Mouse (Mus musculus) MEL (cell line): ENCODE measurements around the gene Lrrfip1. TPM values are rescaled to one million over a fixed set of nuclear protein-coding genes. Genes with fewer than 3 reads are reported as not detected.

Experiments used
- DNase-seq: peaks from one replicate; pipeline ENCODE4 v3.0.0; 2011; ENCODE audit warnings: low read depth, low spot score
- H3K27ac ChIP-seq: 2 replicates; pipeline ENCODE4 v1.5.1; 2012; ENCODE audit warnings: low read depth, mild to moderate bottlenecking, control low read depth, low read length, moderate library complexity; ENCODE audit not compliant: control insufficient read depth
- H3K27me3 ChIP-seq, 2 experiments: fragments of 150-350 bp in 1 of 2; sonication (generic) in 1 of 2; 2 replicates each; pipeline ENCODE4 v1.6.1; 2012; ENCODE audit warnings: low read length in 2 of 2, mild to moderate bottlenecking in 2 of 2, improper control_type of control experiment in 1 of 2, moderate library complexity in 1 of 2; ENCODE audit not compliant: insufficient read depth in 2 of 2, control insufficient read depth in 1 of 2
- H3K36me3 ChIP-seq, 2 experiments: 2 replicates each; pipeline ENCODE4 v1.6.1; 2012 to 2014; ENCODE audit warnings: low read length in 2 of 2, improper control_type of control experiment in 1 of 2, inconsistent platforms in 1 of 2, mild to moderate bottlenecking in 1 of 2; ENCODE audit not compliant: insufficient read depth in 2 of 2, control insufficient read depth in 1 of 2
- H3K4me1 ChIP-seq, 2 experiments: fragments of 150-350 bp in 1 of 2; sonication (generic) in 1 of 2; 2 replicates each; pipeline ENCODE4 v1.6.1; 2012; ENCODE audit warnings: low read length in 2 of 2, improper control_type of control experiment in 1 of 2, mild to moderate bottlenecking in 1 of 2; ENCODE audit not compliant: insufficient read depth in 2 of 2, control insufficient read depth in 1 of 2
- H3K4me3 ChIP-seq, 2 experiments: fragments of 150-350 bp in 1 of 2; sonication (generic) in 1 of 2; 2 replicates each; pipeline ENCODE4 v1.5.1; 2012; ENCODE audit warnings: low read depth in 2 of 2, low read length in 2 of 2, mild to moderate bottlenecking in 2 of 2, moderate library complexity in 2 of 2, control low read depth in 1 of 2, improper control_type of control experiment in 1 of 2; ENCODE audit not compliant: control insufficient read depth in 1 of 2, insufficient read depth in 1 of 2
- H3K79me2 ChIP-seq: 2 replicates; pipeline ENCODE4 v1.6.1; 2012; ENCODE audit warnings: mild to moderate bottlenecking, low read length, moderate library complexity; ENCODE audit not compliant: control insufficient read depth, poor library complexity, insufficient read depth
- H3K9ac ChIP-seq: 2 replicates; pipeline ENCODE4 v1.6.1; 2012; ENCODE audit warnings: low read depth, mild to moderate bottlenecking, control low read depth, low read length, moderate library complexity; ENCODE audit not compliant: control insufficient read depth, poor library complexity, severe bottlenecking
- H3K9me3 ChIP-seq: fragments of 150-350 bp; sonication (generic); replicated peaks from 2 replicates; pipeline ENCODE4 v1.6.1; 2012; ENCODE audit warnings: mild to moderate bottlenecking, low read length, improper control_type of control experiment, moderate library complexity; ENCODE audit not compliant: insufficient read depth
- BHLHE40 ChIP-seq: IDR thresholded peaks from 2 replicates; pipeline ENCODE4 v1.6.1; 2012; ENCODE audit warnings: low read depth, mild to moderate bottlenecking, inconsistent platforms, low read length, improper control_type of control experiment, borderline replicate concordance
- CTCF ChIP-seq, 3 experiments: IDR thresholded peaks in 2 of 3; conservative IDR thresholded peaks in 1 of 3; 2 replicates each; pipeline ENCODE4 v1.5.1; 2011 to 2012; ENCODE audit warnings: low read length in 3 of 3, low read depth in 2 of 3, mild to moderate bottlenecking in 2 of 3, improper control_type of control experiment in 1 of 3, inconsistent platforms in 1 of 3, mixed read lengths in 1 of 3, moderate library complexity in 1 of 3; ENCODE audit not compliant: control insufficient read depth in 1 of 3, insufficient read depth in 1 of 3, poor library complexity in 1 of 3, severe bottlenecking in 1 of 3
- E2F4 ChIP-seq: IDR thresholded peaks from 2 replicates; pipeline ENCODE4 v1.6.1; 2011; ENCODE audit warnings: low read depth, low read length, improper control_type of control experiment, borderline replicate concordance
- ELF1 ChIP-seq: IDR thresholded peaks from 2 replicates; pipeline ENCODE4 v1.6.1; 2014; ENCODE audit warnings: low read depth, mild to moderate bottlenecking, inconsistent platforms, low read length, improper control_type of control experiment, moderate library complexity
- GABPA ChIP-seq: IDR thresholded peaks from 2 replicates; pipeline ENCODE4 v1.6.1; 2012; ENCODE audit warnings: low read depth, mild to moderate bottlenecking, inconsistent platforms, low read length, improper control_type of control experiment, moderate library complexity
- GATA1 ChIP-seq: IDR thresholded peaks from 2 replicates; pipeline ENCODE4 v1.6.1; 2011; ENCODE audit warnings: low read depth, low read length, improper control_type of control experiment
- JUND ChIP-seq: IDR thresholded peaks from 2 replicates; pipeline ENCODE4 v1.6.1; 2011; ENCODE audit warnings: low read depth, mild to moderate bottlenecking, improper control_type of control experiment, low read length
- KAT2A ChIP-seq: conservative IDR thresholded peaks from 2 replicates; pipeline ENCODE4 v1.6.1; 2012; ENCODE audit warnings: low read depth, low read length, improper control_type of control experiment, inconsistent platforms
- MEF2A ChIP-seq: IDR thresholded peaks from 2 replicates; pipeline ENCODE4 v1.6.1; 2014; ENCODE audit warnings: low read depth, mild to moderate bottlenecking, inconsistent platforms, low read length, improper control_type of control experiment; ENCODE audit not compliant: poor library complexity, insufficient replicate concordance, severe bottlenecking; ENCODE audit errors: extremely low read depth
- NELFE ChIP-seq: IDR thresholded peaks from 2 replicates; pipeline ENCODE4 v1.6.1; 2011; ENCODE audit warnings: low read depth, low read length, improper control_type of control experiment
- NRF1 ChIP-seq: IDR thresholded peaks from 2 replicates; pipeline ENCODE4 v1.6.1; 2014; ENCODE audit warnings: low read depth, mild to moderate bottlenecking, inconsistent platforms, low read length, improper control_type of control experiment, moderate library complexity; ENCODE audit not compliant: poor library complexity, insufficient read depth, severe bottlenecking
- POLR2A ChIP-seq, 2 experiments: IDR thresholded peaks; 2 replicates each; pipeline ENCODE4 v1.6.1; 2011 to 2012; ENCODE audit warnings: low read length in 2 of 2, mild to moderate bottlenecking in 2 of 2, control low read depth in 1 of 2, improper control_type of control experiment in 1 of 2, low read depth in 1 of 2, moderate library complexity in 1 of 2; ENCODE audit not compliant: control insufficient read depth in 1 of 2, insufficient read depth in 1 of 2, poor library complexity in 1 of 2
- POLR2AphosphoS5 ChIP-seq: IDR thresholded peaks from 2 replicates; pipeline ENCODE4 v1.6.1; 2012; ENCODE audit warnings: low read depth, borderline replicate concordance, mild to moderate bottlenecking, inconsistent platforms, low read length, moderate library complexity, mixed read lengths
- RAD21 ChIP-seq: IDR thresholded peaks from 2 replicates; pipeline ENCODE4 v1.6.1; 2011; ENCODE audit warnings: mild to moderate bottlenecking, low read depth, low read length, improper control_type of control experiment
- RCOR1 ChIP-seq: IDR thresholded peaks from 2 replicates; pipeline ENCODE4 v1.6.1; 2012; ENCODE audit warnings: low read depth, mild to moderate bottlenecking, inconsistent platforms, low read length, improper control_type of control experiment
- SIN3A ChIP-seq: IDR thresholded peaks from 2 replicates; pipeline ENCODE4 v1.6.1; 2012; ENCODE audit warnings: low read length, improper control_type of control experiment, inconsistent platforms
- USF1 ChIP-seq: IDR thresholded peaks from 2 replicates; pipeline ENCODE4 v1.6.1; 2014; ENCODE audit warnings: low read depth, mild to moderate bottlenecking, inconsistent platforms, low read length, improper control_type of control experiment, moderate library complexity
- ZC3H11A ChIP-seq: IDR thresholded peaks from 2 replicates; pipeline ENCODE4 v1.6.1; 2012; ENCODE audit warnings: low read depth, mild to moderate bottlenecking, inconsistent platforms, low read length, improper control_type of control experiment
- ZKSCAN1 ChIP-seq: IDR thresholded peaks from 2 replicates; pipeline ENCODE4 v1.6.1; 2012; ENCODE audit warnings: low read depth, mild to moderate bottlenecking, inconsistent platforms, low read length, improper control_type of control experiment, moderate library complexity
- ZMIZ1 ChIP-seq: IDR thresholded peaks from 2 replicates; pipeline ENCODE4 v1.6.1; 2012; ENCODE audit warnings: low read depth, mild to moderate bottlenecking, inconsistent platforms, low read length, improper control_type of control experiment, moderate library complexity
- polyA plus RNA-seq, 2 experiments: library from polyadenylated mRNA; stranded (reverse) in 1 of 2; unstranded in 1 of 2; fragments of >175 nt in 1 of 2; fragments of >200 nt in 1 of 2; gene quantifications; 2 replicates each; pipeline versions ENCODE4 v1.2.1 to v1.2.4; 2012; ENCODE audit warnings: low replicate concordance in 2 of 2, low read depth in 1 of 2; ENCODE audit not compliant: insufficient read length in 2 of 2, insufficient read depth in 1 of 2, missing spikeins in 1 of 2
- total RNA-seq: library from RNA; depleted of rRNA; stranded (reverse); fragments of 300-350 nt; gene quantifications from 2 replicates; pipeline ENCODE4 v1.2.3, GENCODE M21; 2012

Lrrfip1 gene
- total and polyA plus RNA-seq, 3 experiments: 12.9 to 15.4 TPM; not detected in 1

DNA sequence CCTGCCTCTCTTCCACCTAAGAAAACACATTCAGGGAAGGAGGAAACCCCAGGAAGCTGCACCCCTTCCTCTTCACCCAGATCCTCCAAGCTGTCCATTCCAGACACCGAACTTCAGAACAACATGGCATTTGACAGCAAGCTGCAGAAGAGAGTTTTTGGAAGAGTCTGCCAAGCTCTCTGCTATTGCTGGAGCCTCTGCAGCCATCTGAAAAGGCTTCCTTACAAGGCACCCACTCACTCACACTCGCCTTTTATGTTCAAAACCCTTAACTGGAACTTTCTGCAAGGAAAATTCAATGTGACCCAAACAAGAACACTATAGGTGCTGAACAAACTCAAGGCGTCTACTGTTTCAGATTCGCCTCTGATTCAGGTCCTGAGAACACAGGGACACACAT, 29.9 kb upstream of the Lrrfip1 start:
- Histone ChIP-seq H3K79me2 (no peaks in the 10 kb centered on the region), H3K9me3 (no peaks in the 10 kb centered on the region), H3K27me3 (no peaks in the 10 kb centered on the region; a peak in 1 of 4 replicates), H3K9ac (no peak overlapping the region), H3K4me1 (peaks cover 0 to 4% of the 10 kb centered on the region in 2 experiments; a peak in 2 of 4 replicates), H3K27ac (no peak overlapping the region), H3K36me3 (no peaks in the 10 kb centered on the region), H3K4me3 (no peak overlapping the region)
- TF ChIP-seq USF1: no peak
- no peak for TF ChIP-seq POLR2AphosphoS5
- TF ChIP-seq ZC3H11A: no peak
- TF ChIP-seq POLR2A (IDR thresholded peaks at IDR 0.05; ENCODE audit: control insufficient read depth in 1 of 2, insufficient read depth in 1 of 2, low read depth in 1 of 2, low read length in 2 of 2, poor library complexity in 1 of 2): no peak
- TF ChIP-seq E2F4: no peak
- TF ChIP-seq ELF1: no peak
- no peak for TF ChIP-seq ZMIZ1
- no peak for TF ChIP-seq GATA1
- no peak for DNase-seq

DNA sequence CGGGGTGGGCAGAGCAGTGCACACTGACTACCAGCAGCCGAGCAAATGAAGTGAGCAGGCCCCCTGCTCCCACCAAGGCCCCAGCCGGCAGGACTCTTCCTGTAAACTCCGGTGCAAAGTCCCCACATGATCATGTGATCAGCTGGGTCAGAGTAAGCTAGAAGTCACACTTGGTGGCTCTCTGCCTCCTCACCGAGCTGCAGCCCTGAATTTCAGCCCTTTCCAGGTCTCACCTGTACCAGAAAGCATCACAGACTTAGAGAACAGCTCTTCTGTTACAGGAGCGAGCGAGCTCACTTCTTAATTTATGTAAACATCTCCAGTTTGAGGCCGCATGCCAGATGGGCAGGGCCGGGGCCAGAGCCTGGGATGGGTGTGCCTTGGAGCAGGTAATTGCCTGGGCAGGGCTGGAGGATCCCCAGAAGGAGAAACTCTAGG, 29.2 kb upstream of the Lrrfip1 start, which contains the start of gene Rab17:
Gene Rab17, minus strand, starts transcription at position 315 of the 438 bp plus-strand sequence.
- peaks cover 0 to 4% of the 10 kb centered on the region in 2 experiments; a peak in 2 of 4 replicates for H3K4me1 ChIP-seq
- no peak for DNase-seq
- H3K27ac ChIP-seq: no peak within 1 kb of the TSS
- H3K4me3 ChIP-seq: no peak within 1 kb of the TSS
- no peaks in the 10 kb centered on the region for H3K9me3 ChIP-seq
- H3K79me2 ChIP-seq: no peaks in the 10 kb centered on the region
- TF ChIP-seq SIN3A (no peak), ZC3H11A (no peak), GABPA (no peak), NELFE (no peak), CTCF (IDR thresholded peaks at IDR 0.05 in 2 of 3, conservative IDR thresholded peaks at IDR 0.05 in 1 of 3; ENCODE audit: control insufficient read depth in 1 of 3, insufficient read depth in 1 of 3, low read depth in 2 of 3, low read length in 3 of 3, poor library complexity in 1 of 3, severe bottlenecking in 1 of 3) (no peak), RCOR1 (no peak)
- TF ChIP-seq, all 39 proteins: peak for 0
- Histone ChIP-seq H3K27me3 (no peaks in the 10 kb centered on the region; a peak in 1 of 4 replicates), H3K9ac (no peak within 1 kb of the TSS), H3K36me3 (no peaks in the 10 kb centered on the region)

DNA sequence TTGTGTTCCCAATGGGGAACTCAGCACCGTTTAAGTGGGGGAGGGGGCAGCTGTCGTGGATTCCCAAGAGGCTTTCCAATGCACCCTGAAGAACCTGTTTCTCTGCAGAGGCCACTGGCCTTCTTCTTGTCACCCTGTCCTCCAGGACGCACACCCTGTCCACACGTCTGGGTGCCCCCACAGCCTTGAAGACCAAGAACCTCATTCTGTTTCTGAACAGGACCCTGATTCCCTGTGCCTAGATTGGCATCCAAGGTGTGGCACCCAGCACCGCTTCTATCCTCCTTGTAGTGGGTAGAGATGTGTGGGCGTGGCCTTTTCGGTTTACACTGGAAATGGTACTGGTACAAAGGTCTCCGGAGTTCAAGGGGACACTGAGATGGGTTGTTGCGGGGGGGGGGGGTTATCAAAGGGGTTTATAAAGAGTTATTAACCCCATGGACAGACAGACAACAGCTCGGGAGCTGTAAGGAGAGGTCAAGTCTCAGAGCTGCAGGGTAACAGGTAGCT, 28.6 kb upstream of the Lrrfip1 start:
- Histone ChIP-seq H3K4me3 (no peak overlapping the region), H3K27me3 (no peaks in the 10 kb centered on the region; a peak in 1 of 4 replicates)

More for the DNA sequence above, 28.6 kb upstream of the Lrrfip1 start:
- peaks cover 0 to 4% of the 10 kb centered on the region in 2 experiments; a peak in 2 of 4 replicates for H3K4me1 ChIP-seq
- no peaks in the 10 kb centered on the region for H3K36me3 ChIP-seq
- no peak for DNase-seq
- H3K9me3 ChIP-seq: no peaks in the 10 kb centered on the region
- H3K79me2 ChIP-seq: no peaks in the 10 kb centered on the region
- H3K9ac ChIP-seq: no peak overlapping the region
- H3K27ac ChIP-seq: no peak overlapping the region
- TF ChIP-seq NRF1 (no peak), RAD21 (no peak), BHLHE40 (no peak), ZKSCAN1 (no peak), MEF2A (no peak), JUND (no peak), SIN3A (no peak), KAT2A (no peak)
